Mouse (Mus musculus): ENCODE measurements around the gene Pex7.

The Pex7 gene

GRCm38 (mm10) chr10:19907246-19907804 lies at the start of gene Pex7:
TSS of gene Pex7 (minus strand) at chr10:19907689.
- peak; percentile 87 to 89 for DNase-seq (ENCODE audit: low spot score in 2 of 2)

- no peak for DNase-seq (ENCODE audit: low spot score in 2 of 2)
Measured at GRCm38 (mm10) chr10:19956745-19957144, 49.3 kb upstream of the Pex7 start.

- DNase-seq (ENCODE audit: low spot score in 2 of 2) = peak in 1 of 2 experiments; percentile 34
Measured at GRCm38 (mm10) chr10:19955817-19956216, 48.3 kb upstream of the Pex7 start.

- no peak for DNase-seq (ENCODE audit: low spot score in 2 of 2)
Measured at GRCm38 (mm10) chr10:19954572-19954971, 47.1 kb upstream of the Pex7 start.

- peak; percentile 48 to 55 for DNase-seq (ENCODE audit: low spot score in 2 of 2)
Measured at GRCm38 (mm10) chr10:19953032-19953761, 45.7 kb upstream of the Pex7 start.

- DNase-seq (ENCODE audit: low spot score in 2 of 2) = no peak
Measured at GRCm38 (mm10) chr10:19949106-19949505, 41.6 kb upstream of the Pex7 start.

- DNase-seq (ENCODE audit: low spot score in 2 of 2) = no peak
Measured at GRCm38 (mm10) chr10:19948381-19948780, 40.9 kb upstream of the Pex7 start.

GRCm38 (mm10) chr10:19947901-19948300 lies 40.4 kb upstream of the Pex7 start:
- DNase-seq (ENCODE audit: low spot score in 2 of 2) = no peak

GRCm38 (mm10) chr10:19947441-19947840 lies 40.0 kb upstream of the Pex7 start:
- no peak for DNase-seq (ENCODE audit: low spot score in 2 of 2)

GRCm38 (mm10) chr10:19946644-19947043 lies 39.2 kb upstream of the Pex7 start:
- no peak for DNase-seq (ENCODE audit: low spot score in 2 of 2)

- DNase-seq (ENCODE audit: low spot score in 2 of 2) = no peak
Measured at GRCm38 (mm10) chr10:19945651-19946050, 38.2 kb upstream of the Pex7 start.

GRCm38 (mm10) chr10:19942621-19943020 lies 35.1 kb upstream of the Pex7 start:
- DNase-seq (ENCODE audit: low spot score in 2 of 2) = no peak

- no peak for DNase-seq (ENCODE audit: low spot score in 2 of 2)
Measured at GRCm38 (mm10) chr10:19941914-19942313, 34.4 kb upstream of the Pex7 start.

GRCm38 (mm10) chr10:19941063-19941462 lies 33.6 kb upstream of the Pex7 start:
- peak; percentile 18 to 31 for DNase-seq (ENCODE audit: low spot score in 2 of 2)

- no peak for DNase-seq (ENCODE audit: low spot score in 2 of 2)
Measured at GRCm38 (mm10) chr10:19940626-19941025, 33.1 kb upstream of the Pex7 start.

GRCm38 (mm10) chr10:19940127-19940526 lies 32.6 kb upstream of the Pex7 start:
- no peak for DNase-seq (ENCODE audit: low spot score in 2 of 2)

- peak; percentile 61 to 68 for DNase-seq (ENCODE audit: low spot score in 2 of 2)
Measured at GRCm38 (mm10) chr10:19939282-19939705, 31.8 kb upstream of the Pex7 start.

GRCm38 (mm10) chr10:19938738-19939137 lies 31.2 kb upstream of the Pex7 start:
- no peak for DNase-seq (ENCODE audit: low spot score in 2 of 2)

GRCm38 (mm10) chr10:19936961-19937708 lies 29.6 kb upstream of the Pex7 start:
- DNase-seq (ENCODE audit: low spot score in 2 of 2) = no peak

- no peak for DNase-seq (ENCODE audit: low spot score in 2 of 2)
Measured at GRCm38 (mm10) chr10:19935821-19936367, 28.4 kb upstream of the Pex7 start.

- DNase-seq (ENCODE audit: low spot score in 2 of 2) = peak; percentile 41 to 48
Measured at GRCm38 (mm10) chr10:19935295-19935623, 27.8 kb upstream of the Pex7 start.
